Mouse (Mus musculus) forebrain, embryonic 15.5 days (tissue): ENCODE data around the gene Ddx6. TPM values are rescaled to one million over a fixed set of nuclear protein-coding genes. Genes with fewer than 3 reads are reported as not detected.
A peak's percentile ranks its signal among the peaks of the same experiment; 100 is the strongest.
"Not testable (repeated sequence)": the region's sequence is repeated elsewhere in the genome, so short reads cannot be mapped to it uniquely, and the experiment has no call there.

Experiments used
- ATAC-seq: fragments of 200-750 bp; cut with Nextera tagmentation; replicated peaks from 2 replicates; pipeline ENCODE4 v1.8.0; 2017; ENCODE audit warnings: mild to moderate bottlenecking, moderate TSS enrichment, moderate library complexity
- H3K27ac ChIP-seq: fragments of 300-500 bp; sonication (generic); replicated peaks from 2 replicates; pipeline ENCODE4 v1.5.1; 2015; ENCODE audit warnings: mild to moderate bottlenecking, inconsistent platforms
- H3K27me3 ChIP-seq: fragments of 300-500 bp; sonication (generic); 2 replicates; pipeline ENCODE4 v1.6.1; 2015; ENCODE audit warnings: inconsistent platforms
- H3K36me3 ChIP-seq: fragments of 300-500 bp; sonication (generic); 2 replicates; pipeline ENCODE4 v1.6.1; 2015; ENCODE audit warnings: mild to moderate bottlenecking, inconsistent platforms
- H3K4me1 ChIP-seq: fragments of 300-500 bp; sonication (generic); 2 replicates; pipeline ENCODE4 v1.6.1; 2015; ENCODE audit warnings: inconsistent platforms
- H3K4me2 ChIP-seq: fragments of 300-500 bp; sonication (generic); replicated peaks from 2 replicates; pipeline ENCODE4 v1.6.1; 2015; ENCODE audit warnings: mild to moderate bottlenecking, inconsistent platforms
- H3K4me3 ChIP-seq: fragments of 300-500 bp; sonication (generic); 2 replicates; pipeline ENCODE4 v1.5.1; 2015; ENCODE audit warnings: mild to moderate bottlenecking, inconsistent platforms
- H3K9ac ChIP-seq: fragments of 300-500 bp; sonication (generic); replicated peaks from 2 replicates; pipeline ENCODE4 v1.6.1; 2015; ENCODE audit warnings: mild to moderate bottlenecking, inconsistent platforms
- H3K9me3 ChIP-seq: fragments of 300-500 bp; sonication (generic); 2 replicates; pipeline ENCODE4 v1.6.1; 2016; ENCODE audit warnings: inconsistent platforms
- WGBS: fragments of 180-500 bp; shearing (Covaris S2); methylation state at CpG from one replicate; pipeline ENCODE4 v1.1.7; 2015; ENCODE audit warnings: mixed read lengths; 5-methylcytosine and 5-hydroxymethylcytosine counted together
- polyA plus RNA-seq: library from polyadenylated mRNA; unstranded; fragments of >200 nt; fragmentation: Nextera tagmentation; extraction: Ambion mirVana; gene quantifications from 2 replicates; pipeline ENCODE4 v1.2.1, GENCODE M21; 2015

The Ddx6 gene
- 22.9 and 23.1 TPM in 2 replicates for polyA plus RNA-seq

DNA sequence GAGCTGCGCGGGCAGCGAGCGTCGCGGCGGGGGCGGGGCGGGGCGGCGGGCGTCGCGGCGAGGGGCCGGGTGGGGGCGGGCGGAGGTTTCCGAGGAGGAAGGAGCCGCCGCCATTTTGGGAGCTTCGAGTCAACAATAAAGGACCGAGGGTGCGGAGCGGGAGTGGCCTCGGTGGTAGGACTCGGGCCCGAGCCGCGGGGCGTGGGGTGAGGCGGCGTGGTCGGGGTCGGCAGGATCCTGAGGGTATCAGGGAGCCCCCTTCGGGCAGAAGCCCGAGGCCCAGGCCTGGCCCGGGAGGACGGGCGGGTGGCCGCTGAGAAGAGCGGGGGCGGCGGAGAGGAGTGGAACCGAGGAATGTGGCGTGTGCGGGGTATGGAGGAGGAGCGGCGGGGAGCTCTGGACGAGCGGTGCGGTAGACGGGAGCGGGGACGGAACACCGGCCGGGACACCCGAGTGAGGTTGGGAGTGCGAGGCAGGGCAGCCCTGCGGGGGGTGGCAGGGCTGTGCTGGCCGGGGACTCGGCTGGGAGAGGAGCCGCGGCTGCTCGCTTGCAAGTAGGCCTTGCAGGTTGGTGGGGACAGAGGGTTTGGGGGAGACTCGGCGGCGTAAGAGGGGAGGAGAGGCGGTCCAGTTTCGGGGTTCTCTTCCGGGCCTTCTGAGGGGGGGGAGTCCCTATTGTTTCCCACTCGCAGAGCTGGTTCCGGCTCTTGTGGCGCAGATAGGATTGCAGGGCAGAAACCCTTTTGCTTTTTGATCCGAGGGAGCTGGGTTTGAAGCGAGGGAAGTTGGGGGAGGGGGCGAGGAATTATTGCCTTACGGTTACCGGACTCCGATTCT, at the start of gene Ddx6:
Gene Ddx6 (plus strand): TSS at position 114 of the 837 bp plus-strand sequence.
- under 1% methylated on average over 73 of the region's 80 CpGs for WGBS
- Histone ChIP-seq H3K9me3 (no peaks in the 10 kb centered on the region), H3K4me3 (peak within 1 kb of the TSS; percentile 98), H3K4me1 (peaks cover 43% of the 10 kb centered on the region), H3K4me2 (peak within 1 kb of the TSS; percentile 92), H3K9ac (peak within 1 kb of the TSS; percentile 100), H3K36me3 (peaks cover 21% of the 10 kb centered on the region), H3K27me3 (no peaks in the 10 kb centered on the region), H3K27ac (peak within 1 kb of the TSS; percentile 100)
- ATAC-seq = peak; percentile 67

DNA sequence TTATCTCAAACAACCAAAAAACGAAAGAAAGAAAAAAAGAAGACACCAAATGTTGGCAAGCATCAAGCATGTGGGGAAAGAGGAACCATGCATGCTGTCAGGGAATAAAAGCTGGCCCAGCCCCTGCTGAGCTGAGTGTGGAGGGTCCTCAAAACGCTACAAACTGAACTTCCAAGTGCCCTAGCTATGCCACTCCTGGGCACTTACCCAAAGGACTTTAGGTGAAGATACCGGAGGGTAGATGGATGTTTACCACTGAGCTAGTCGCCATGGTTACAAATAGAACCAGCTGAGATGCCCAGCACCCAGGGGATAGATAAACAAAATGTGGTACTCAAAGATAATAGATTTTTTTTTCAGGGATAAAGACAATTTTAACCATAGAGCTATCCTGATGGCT, 43.1 kb upstream of the Ddx6 start, which contains the start of gene Cxcr5:
Gene Cxcr5 (minus strand): TSS at position 281 of the 400 bp plus-strand sequence.
- no peak within 1 kb of the TSS for H3K9ac ChIP-seq
- H3K9me3 ChIP-seq = no peaks in the 10 kb centered on the region
- no peaks in the 10 kb centered on the region for H3K36me3 ChIP-seq
- H3K4me2 ChIP-seq = no peak within 1 kb of the TSS
- H3K27me3 ChIP-seq = no peaks in the 10 kb centered on the region
- H3K27ac ChIP-seq = no peak within 1 kb of the TSS
- no peak for ATAC-seq
- 59% methylated on average over 4 of the region's 4 CpGs for WGBS
- peaks cover 8% of the 10 kb centered on the region for H3K4me1 ChIP-seq
- no peak within 1 kb of the TSS for H3K4me3 ChIP-seq

DNA sequence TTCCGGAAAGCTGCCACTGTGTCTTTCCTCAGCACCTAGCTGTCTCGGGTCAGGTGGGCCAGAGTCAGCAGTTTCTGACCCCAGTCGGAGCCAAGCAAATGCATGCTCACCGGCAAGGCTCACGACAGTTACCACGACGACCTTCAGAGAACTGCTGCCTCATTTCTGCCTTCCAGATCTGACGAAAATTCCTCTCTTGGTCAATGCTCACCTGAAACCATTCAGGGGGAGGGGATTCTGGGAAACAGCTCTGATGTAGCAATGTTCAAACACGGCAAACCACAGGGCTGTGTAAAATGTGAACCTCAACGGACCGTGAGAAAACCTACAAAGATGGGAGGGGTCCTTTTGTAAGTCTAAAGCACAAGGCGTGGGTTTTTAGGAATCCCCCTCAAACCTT, 41.8 kb upstream of the Ddx6 start:
- no peak for ATAC-seq
- WGBS = 53% methylated on average over 12 of the region's 12 CpGs
- no peaks in the 10 kb centered on the region for H3K27me3 ChIP-seq
- H3K36me3 ChIP-seq = no peaks in the 10 kb centered on the region
- no peak overlapping the region for H3K4me2 ChIP-seq
- H3K9me3 ChIP-seq = no peaks in the 10 kb centered on the region
- H3K4me3 ChIP-seq = no peak overlapping the region
- no peak overlapping the region for H3K27ac ChIP-seq
- H3K4me1 ChIP-seq = peaks cover 8% of the 10 kb centered on the region
- H3K9ac ChIP-seq = no peak overlapping the region

DNA sequence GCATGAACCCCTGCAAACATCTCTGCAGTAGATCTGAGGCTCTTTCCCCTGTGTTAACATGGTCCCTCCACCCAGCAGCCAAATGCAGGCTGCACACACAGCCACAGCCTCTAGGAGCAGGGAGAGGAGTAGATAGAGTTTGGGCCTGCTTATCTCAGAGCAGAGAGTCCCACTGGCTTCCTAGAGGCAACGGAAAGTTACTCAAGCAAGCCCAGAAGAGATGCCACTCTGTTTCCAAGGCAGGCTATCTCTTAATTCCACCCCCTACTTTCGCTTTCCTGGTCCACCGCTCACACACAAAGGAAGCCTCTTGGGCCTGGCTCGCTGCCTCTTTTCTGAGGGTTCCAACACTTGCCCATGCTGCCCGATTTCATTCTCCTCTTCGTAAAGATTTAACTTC, 39.3 kb upstream of the Ddx6 start:
- 9% methylated on average over 6 of the region's 6 CpGs for WGBS

DNA sequence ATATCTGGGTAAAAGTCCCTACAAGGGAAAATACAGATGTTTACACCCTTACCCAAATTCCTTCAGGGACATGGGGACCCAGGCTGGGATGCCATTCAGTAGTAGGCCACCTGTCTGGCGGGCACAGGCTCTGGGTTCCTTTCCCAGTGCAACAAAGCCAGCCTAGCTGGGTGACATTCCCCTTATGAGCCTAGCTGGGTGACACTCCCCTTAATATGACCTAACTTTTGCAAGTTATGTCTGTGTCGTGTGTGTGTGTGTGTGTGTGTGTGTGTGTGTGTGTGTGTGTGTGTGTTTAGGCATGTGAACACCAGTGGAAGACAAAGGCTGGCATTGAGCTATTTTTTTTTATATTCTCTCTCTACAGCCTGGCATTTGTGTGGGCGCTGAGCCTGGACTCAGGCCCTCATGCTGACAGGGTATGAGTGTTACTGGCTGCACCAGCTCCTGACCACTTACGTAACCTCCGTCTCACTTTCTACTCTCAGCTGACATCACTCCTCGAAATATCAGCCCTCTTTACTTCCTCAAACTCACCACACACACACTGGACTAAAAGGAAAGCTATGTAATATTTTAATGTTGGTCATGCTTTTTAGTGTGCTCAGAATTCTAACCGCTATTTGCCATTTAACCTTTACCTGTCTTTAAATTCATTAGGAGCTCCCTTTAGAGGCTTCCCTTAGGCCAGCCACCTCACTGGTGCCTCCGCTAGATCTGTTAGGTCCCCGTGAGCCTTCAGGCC, 37.2 kb upstream of the Ddx6 start:
- Histone ChIP-seq H3K4me3 (no peak overlapping the region), H3K36me3 (no peaks in the 10 kb centered on the region), H3K4me1 (peaks cover 8% of the 10 kb centered on the region), H3K9ac (no peak overlapping the region), H3K9me3 (no peaks in the 10 kb centered on the region), H3K27me3 (no peaks in the 10 kb centered on the region), H3K27ac (no peak overlapping the region), H3K4me2 (no peak overlapping the region)
- no peak for ATAC-seq
- 74% methylated on average over 9 of the region's 9 CpGs for WGBS

More for the DNA sequence above, 39.3 kb upstream of the Ddx6 start:
- H3K27ac ChIP-seq = no peak overlapping the region
- H3K4me2 ChIP-seq = no peak overlapping the region
- H3K9me3 ChIP-seq = no peaks in the 10 kb centered on the region
- ATAC-seq = no peak
- peaks cover 8% of the 10 kb centered on the region for H3K4me1 ChIP-seq
- no peak overlapping the region for H3K9ac ChIP-seq
- no peaks in the 10 kb centered on the region for H3K36me3 ChIP-seq
- H3K27me3 ChIP-seq = no peaks in the 10 kb centered on the region
- H3K4me3 ChIP-seq = no peak overlapping the region

DNA sequence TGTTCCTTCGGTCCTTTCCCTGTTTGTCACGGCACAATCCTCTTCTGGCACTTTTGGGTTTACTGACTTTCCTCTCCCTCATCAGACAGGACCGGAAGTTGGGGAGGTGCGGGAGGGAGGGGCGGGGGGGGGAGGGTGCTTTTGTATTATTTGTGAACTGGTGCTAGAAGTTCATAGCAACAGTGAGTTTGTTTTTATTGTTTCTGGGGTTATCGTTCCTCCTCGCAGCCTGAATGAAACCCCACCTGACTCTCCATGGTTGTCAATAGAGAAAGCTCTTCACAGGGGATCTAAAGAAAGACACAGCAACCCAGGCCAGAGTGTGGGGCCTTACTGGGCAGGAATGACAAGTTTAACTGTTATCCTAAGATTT, 36.6 kb upstream of the Ddx6 start:
- Histone ChIP-seq H3K4me3 (no peak overlapping the region), H3K27me3 (no peaks in the 10 kb centered on the region), H3K36me3 (no peaks in the 10 kb centered on the region), H3K9me3 (no peaks in the 10 kb centered on the region), H3K9ac (no peak overlapping the region), H3K4me2 (no peak overlapping the region), H3K27ac (no peak overlapping the region), H3K4me1 (peaks cover 8% of the 10 kb centered on the region)
- WGBS = 28% methylated on average over 7 of the region's 7 CpGs
- ATAC-seq = no peak

DNA sequence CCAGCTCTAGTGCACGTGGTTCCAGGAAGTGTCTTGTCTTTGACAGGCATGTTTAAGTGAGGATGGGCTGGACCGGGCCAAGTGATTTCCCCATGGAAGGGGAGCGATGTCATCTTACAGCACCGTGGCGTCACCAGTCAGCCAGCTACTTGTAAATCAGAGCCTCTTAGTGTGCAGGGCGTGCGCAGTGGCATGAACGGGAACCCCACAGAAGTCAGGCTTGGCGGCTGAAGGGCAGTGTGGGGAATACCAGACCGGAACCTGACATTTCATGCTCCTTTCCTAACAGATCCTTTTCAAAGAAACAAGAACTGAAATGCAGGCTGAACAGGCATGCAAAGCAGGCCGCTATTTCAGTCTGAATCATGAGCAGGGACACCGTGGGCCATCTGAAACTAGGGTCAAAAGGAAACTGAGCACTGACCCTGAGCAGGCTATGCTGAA, 33.7 kb upstream of the Ddx6 start:
- Histone ChIP-seq H3K4me2 (no peak overlapping the region), H3K4me1 (no peaks in the 10 kb centered on the region), H3K36me3 (no peaks in the 10 kb centered on the region), H3K27ac (no peak overlapping the region), H3K9ac (no peak overlapping the region), H3K27me3 (no peaks in the 10 kb centered on the region), H3K4me3 (no peak overlapping the region), H3K9me3 (no peaks in the 10 kb centered on the region)
- no peak for ATAC-seq
- 84% methylated on average over 12 of the region's 12 CpGs for WGBS

DNA sequence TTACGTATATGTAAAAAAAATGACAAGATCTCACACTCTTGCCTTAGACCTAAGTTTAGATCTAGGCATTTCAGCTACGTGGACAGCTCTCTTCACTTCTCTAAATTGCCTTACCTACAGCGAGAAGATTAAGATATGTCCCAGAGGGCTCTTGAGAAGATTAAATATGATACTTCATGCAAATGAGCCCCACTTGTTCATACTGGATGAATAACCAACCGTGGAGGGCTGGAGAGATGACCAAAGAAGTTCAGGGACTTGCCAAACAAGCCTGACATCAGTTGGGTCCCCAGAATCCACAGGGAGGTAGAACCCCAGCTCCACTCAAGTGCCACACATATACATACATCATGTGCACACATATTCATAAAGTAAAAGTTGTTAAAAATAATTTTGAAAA, 31.4 kb upstream of the Ddx6 start:
- H3K9ac ChIP-seq = no peak overlapping the region
- ATAC-seq = no peak

DNA sequence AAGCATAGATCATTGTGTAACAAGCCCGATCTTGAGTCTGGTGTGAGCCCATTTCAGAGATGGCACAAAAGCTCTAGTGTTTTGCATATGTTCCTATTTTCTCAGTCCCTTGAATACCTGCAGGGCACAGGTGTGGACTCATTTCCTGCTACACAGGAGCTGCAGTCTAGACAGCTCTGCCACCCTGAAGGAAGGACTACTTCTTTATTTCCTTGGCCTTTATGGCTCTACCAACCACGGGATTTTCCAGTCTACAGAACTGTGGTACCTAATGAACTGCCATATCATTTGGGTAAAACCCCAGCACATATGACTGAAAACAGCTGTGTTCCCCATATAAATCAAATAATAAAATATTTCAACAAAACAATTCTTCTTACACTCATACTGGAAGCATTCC, 29.6 kb upstream of the Ddx6 start:
- no peaks in the 10 kb centered on the region for H3K9me3 ChIP-seq
- no peaks in the 10 kb centered on the region for H3K27me3 ChIP-seq
- no peaks in the 10 kb centered on the region for H3K4me1 ChIP-seq
- no peak overlapping the region for H3K27ac ChIP-seq
- no peak overlapping the region for H3K4me3 ChIP-seq
- WGBS = 95% methylated on average over 2 of the region's 2 CpGs
- H3K36me3 ChIP-seq = no peaks in the 10 kb centered on the region
- no peak overlapping the region for H3K4me2 ChIP-seq
- H3K9ac ChIP-seq = no peak overlapping the region
- no peak for ATAC-seq

More for the DNA sequence above, 31.4 kb upstream of the Ddx6 start:
- no peaks in the 10 kb centered on the region for H3K9me3 ChIP-seq
- WGBS = 84% methylated on average over 4 of the region's 4 CpGs
- no peak overlapping the region for H3K27ac ChIP-seq
- no peaks in the 10 kb centered on the region for H3K36me3 ChIP-seq
- H3K4me1 ChIP-seq = no peaks in the 10 kb centered on the region
- H3K4me3 ChIP-seq = no peak overlapping the region
- no peak overlapping the region for H3K4me2 ChIP-seq
- no peaks in the 10 kb centered on the region for H3K27me3 ChIP-seq

DNA sequence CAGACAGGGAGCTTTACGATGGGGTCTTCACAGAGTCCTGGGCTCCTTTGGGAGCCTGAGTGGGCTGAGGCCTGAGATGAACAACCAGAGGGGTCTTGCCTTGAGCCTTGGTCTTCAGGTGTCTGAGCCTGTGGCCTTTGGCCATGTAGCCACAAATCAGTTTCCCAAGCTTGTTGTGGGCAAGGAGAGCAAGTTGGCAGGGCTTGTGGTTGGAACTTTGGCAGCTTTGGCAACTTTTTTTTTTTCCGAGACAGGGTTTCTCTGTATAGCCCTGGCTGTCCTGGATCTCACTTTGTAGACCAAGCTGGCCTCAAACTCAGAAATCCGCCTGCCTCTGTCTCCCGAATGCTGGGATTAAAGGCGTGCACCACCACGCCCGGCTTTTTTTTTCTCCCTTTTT, 28.6 kb upstream of the Ddx6 start:
- not testable (repeated sequence) for H3K9me3 ChIP-seq, H3K27ac ChIP-seq, H3K4me1 ChIP-seq, ATAC-seq, H3K4me2 ChIP-seq, H3K9ac ChIP-seq, H3K4me3 ChIP-seq, H3K27me3 ChIP-seq, H3K36me3 ChIP-seq
- 92% methylated on average over 7 of the region's 7 CpGs for WGBS

DNA sequence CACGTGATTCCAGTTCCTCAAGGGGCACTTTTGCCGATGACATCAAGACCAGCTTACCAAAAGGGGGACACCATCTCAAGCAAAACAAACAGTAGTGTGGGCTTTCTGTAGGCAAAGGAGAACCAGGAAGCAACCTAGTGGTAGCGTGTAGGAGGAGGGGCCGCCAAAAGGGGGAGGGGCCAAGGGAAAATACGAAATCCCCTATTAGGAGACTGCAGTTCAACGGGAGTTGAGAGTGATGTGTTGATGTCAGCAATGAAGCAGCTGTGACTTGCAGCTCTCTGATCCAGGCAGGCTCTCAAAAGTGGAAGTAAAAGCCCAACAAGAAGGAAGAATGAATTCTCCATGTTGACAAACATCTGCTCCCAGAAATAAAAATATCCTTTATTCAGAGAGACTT, 25.3 kb upstream of the Ddx6 start:
- H3K9me3 ChIP-seq = no peaks in the 10 kb centered on the region
- H3K4me3 ChIP-seq = no peak overlapping the region
- 54% methylated on average over 6 of the region's 6 CpGs for whole genome bisulfite sequencing
- no peaks in the 10 kb centered on the region for H3K4me1 ChIP-seq
- ATAC-seq = no peak
- H3K9ac ChIP-seq = no peak overlapping the region
- H3K4me2 ChIP-seq = no peak overlapping the region
- H3K36me3 ChIP-seq = no peaks in the 10 kb centered on the region
- H3K27ac ChIP-seq = no peak overlapping the region
- H3K27me3 ChIP-seq = no peaks in the 10 kb centered on the region

DNA sequence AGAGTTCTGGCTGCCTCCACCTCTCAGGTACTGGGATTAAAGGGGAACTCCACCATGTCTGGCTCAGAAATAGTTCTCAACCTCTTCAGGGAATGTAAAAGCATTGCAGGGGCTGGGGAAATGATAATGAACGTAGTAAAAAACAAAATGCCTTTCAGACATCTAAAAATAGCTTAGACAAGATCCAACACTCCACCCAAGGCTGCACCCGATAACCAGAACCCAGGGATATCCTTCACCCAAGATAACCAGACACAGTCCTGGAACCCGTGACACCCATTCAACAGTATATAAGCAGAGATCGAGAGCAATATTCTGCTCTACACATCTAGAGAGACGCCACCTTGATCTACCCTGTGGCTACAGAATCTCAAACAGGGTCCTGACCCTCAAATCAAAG, 24.6 kb upstream of the Ddx6 start:
- Histone ChIP-seq H3K4me1 (no peaks in the 10 kb centered on the region), H3K27ac (no peak overlapping the region), H3K9me3 (no peaks in the 10 kb centered on the region), H3K9ac (no peak overlapping the region), H3K27me3 (no peaks in the 10 kb centered on the region), H3K36me3 (no peaks in the 10 kb centered on the region), H3K4me2 (no peak overlapping the region), H3K4me3 (no peak overlapping the region)
- 94% methylated on average over 5 of the region's 5 CpGs for WGBS
- no peak for ATAC-seq
